Mouse (Mus musculus) cerebellum, adult 2 months (tissue): ENCODE measurements around the gene Hist1h1c. TPM values are rescaled to one million over a fixed set of nuclear protein-coding genes. Genes with fewer than 3 reads are reported as not detected.

ENCODE experiments used
- DNase-seq, 2 experiments: peaks; one replicate each; pipeline ENCODE4 v3.0.0; 2021
- H3K27ac ChIP-seq: fragments of 200-500 bp; 2 replicates; pipeline ENCODE4 v1.5.1; 2012; ENCODE audit warnings: low read length, control low read depth, inconsistent platforms; ENCODE audit not compliant: insufficient read depth
- H3K27me3 ChIP-seq: fragments of 200-500 bp; 2 replicates; pipeline ENCODE4 v1.6.1; 2012; ENCODE audit warnings: inconsistent platforms, mild to moderate bottlenecking, low read length, moderate library complexity; ENCODE audit not compliant: control insufficient read depth, insufficient read depth
- H3K4me1 ChIP-seq: fragments of 200-500 bp; 2 replicates; pipeline ENCODE4 v1.6.1; 2011; ENCODE audit warnings: low read length; ENCODE audit not compliant: control insufficient read depth, insufficient read depth
- H3K4me3 ChIP-seq: fragments of 200-500 bp; replicated peaks from 2 replicates; pipeline ENCODE3; 2011; ENCODE audit warnings: mild to moderate bottlenecking, low read depth, low read length, control low read depth; ENCODE audit not compliant: insufficient read depth
- CTCF ChIP-seq: fragments of 200-500 bp; IDR thresholded peaks from 2 replicates; pipeline ENCODE4 v1.5.1; 2011; ENCODE audit warnings: low read depth, mild to moderate bottlenecking, control low read depth, low read length, moderate library complexity, borderline replicate concordance; ENCODE audit not compliant: insufficient read depth
- POLR2A ChIP-seq: fragments of 200-500 bp; IDR thresholded peaks from 2 replicates; pipeline ENCODE4 v1.6.1; 2011; ENCODE audit warnings: low read length, control low read depth, borderline replicate concordance; ENCODE audit not compliant: insufficient read depth
- WGBS: fragments of 180-500 bp; shearing (Covaris S2); methylation state at CpG from one replicate; pipeline ENCODE4 v1.1.7; 2018; 5-methylcytosine and 5-hydroxymethylcytosine counted together
- polyA plus RNA-seq: library from polyadenylated mRNA; depleted of rRNA; stranded (reverse); fragments of >200 nt; gene quantifications from 2 replicates; pipeline ENCODE4 v1.2.3, GENCODE M21; 2012

The Hist1h1c gene
- polyA plus RNA-seq, 1 experiment: 34.6 TPM

DNA sequence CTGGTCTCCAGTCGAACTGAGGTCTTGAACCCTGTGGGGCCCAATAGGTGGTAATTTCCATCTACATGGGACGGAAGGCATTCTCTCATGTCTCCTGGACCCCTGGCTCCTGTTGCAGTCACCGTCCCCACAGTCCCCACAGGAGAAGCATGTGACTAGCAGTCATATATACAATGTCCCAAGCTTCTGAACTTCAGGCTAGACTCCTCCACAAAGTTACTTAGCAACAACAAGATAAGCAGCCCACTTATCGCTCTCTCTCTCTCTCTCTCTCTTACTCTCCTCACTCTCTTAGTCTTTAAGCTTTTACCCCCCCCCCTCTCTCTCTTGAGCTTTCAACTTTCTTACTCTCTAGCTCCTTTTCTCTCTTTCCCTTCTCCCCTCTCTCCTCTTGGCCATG lies 14.4 kb upstream of the Hist1h1c start:
- Histone ChIP-seq H3K4me3 (no peak overlapping the region), H3K4me1 (no peaks in the 10 kb centered on the region), H3K27ac (no peak overlapping the region), H3K27me3 (no peaks in the 10 kb centered on the region)
- DNase-seq: no peak
- WGBS: 83% methylated on average over 4 of the region's 4 CpGs
- no peak for TF ChIP-seq POLR2A
- TF ChIP-seq CTCF: no peak

- Histone ChIP-seq H3K27me3 (no peaks in the 10 kb centered on the region), H3K27ac (no peak overlapping the region), H3K4me1 (no peaks in the 10 kb centered on the region), H3K4me3 (no peak overlapping the region)
- no peak for TF ChIP-seq CTCF
- no peak for TF ChIP-seq POLR2A
- no peak for DNase-seq
- WGBS: 22% methylated on average over 1 of the region's 1 CpGs
These were observed 13.4 kb upstream of the Hist1h1c start for GRCm38 (mm10) chr13:23725213-23725612.

DNA sequence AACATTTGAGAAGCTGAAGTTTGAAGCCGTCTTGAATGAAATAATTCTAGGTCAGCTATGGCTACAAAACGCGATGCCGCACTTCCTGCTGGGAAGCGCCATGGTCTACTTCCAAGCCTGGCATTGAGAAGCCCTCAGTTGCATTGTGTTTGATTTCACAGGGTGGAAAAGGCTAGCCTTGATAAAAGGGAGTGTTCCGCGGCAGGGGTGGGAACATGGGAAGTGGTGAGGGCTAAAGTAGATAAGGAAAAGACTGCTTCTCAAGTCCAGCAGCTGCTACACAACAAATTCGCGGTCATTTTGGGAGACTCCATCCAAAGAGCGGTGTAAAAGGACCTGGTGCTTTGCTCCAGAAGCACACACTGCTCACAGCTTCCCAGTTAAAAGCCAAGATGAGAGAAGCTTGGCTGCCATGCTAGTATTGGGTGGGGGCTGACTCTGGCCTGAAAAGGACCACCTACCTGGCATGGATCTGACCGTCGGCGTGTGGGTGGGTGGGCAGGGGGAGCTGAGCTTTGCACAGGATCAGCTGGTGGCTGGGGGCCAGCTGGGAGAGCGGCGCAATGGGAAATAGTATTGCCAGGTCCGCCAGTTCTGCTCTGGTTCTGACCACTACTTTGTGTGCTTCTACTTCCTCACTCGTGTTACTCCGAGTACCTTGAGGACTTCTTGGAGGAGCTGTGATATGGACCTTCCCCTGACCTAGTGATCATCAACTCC lies 10.0 kb upstream of the Hist1h1c start:
- Histone ChIP-seq H3K4me1 (no peaks in the 10 kb centered on the region), H3K4me3 (no peak overlapping the region), H3K27me3 (no peaks in the 10 kb centered on the region), H3K27ac (no peak overlapping the region)
- 48% methylated on average over 18 of the region's 18 CpGs for WGBS
- no peak for DNase-seq
- TF ChIP-seq CTCF: no peak
- TF ChIP-seq POLR2A: no peak

- no peak for TF ChIP-seq CTCF
- TF ChIP-seq POLR2A: no peak
- H3K27ac ChIP-seq: no peak overlapping the region
- H3K27me3 ChIP-seq: no peaks in the 10 kb centered on the region
- no peak for DNase-seq
- WGBS: 72% methylated on average over 9 of the region's 9 CpGs
- no peak overlapping the region for H3K4me3 ChIP-seq
- H3K4me1 ChIP-seq: no peaks in the 10 kb centered on the region
These were observed 9.4 kb upstream of the Hist1h1c start for GRCm38 (mm10) chr13:23729192-23729525.

- Histone ChIP-seq H3K4me1 (no peaks in the 10 kb centered on the region), H3K27me3 (no peaks in the 10 kb centered on the region), H3K27ac (no peak overlapping the region), H3K4me3 (no peak overlapping the region)
- 95% methylated on average over 5 of the region's 5 CpGs for WGBS
- TF ChIP-seq CTCF: no peak
- TF ChIP-seq POLR2A: no peak
- DNase-seq: no peak
These were observed 8.9 kb upstream of the Hist1h1c start for GRCm38 (mm10) chr13:23729706-23730105.

GRCm38 (mm10) chr13:23730479-23730878 lies 8.1 kb upstream of the Hist1h1c start:
- TF ChIP-seq CTCF (no peak), POLR2A (no peak)
- Histone ChIP-seq H3K4me3 (no peak overlapping the region), H3K4me1 (no peaks in the 10 kb centered on the region), H3K27ac (no peak overlapping the region), H3K27me3 (no peaks in the 10 kb centered on the region)
- 54% methylated on average over 8 of the region's 8 CpGs for WGBS
- DNase-seq: no peak

GRCm38 (mm10) chr13:23732156-23732804 lies 6.3 kb upstream of the Hist1h1c start:
- DNase-seq: peak in 1 of 2 experiments; percentile 37
- H3K4me1 ChIP-seq: no peaks in the 10 kb centered on the region
- H3K27ac ChIP-seq: no peak overlapping the region
- no peak overlapping the region for H3K4me3 ChIP-seq
- H3K27me3 ChIP-seq: no peaks in the 10 kb centered on the region
- TF ChIP-seq POLR2A (no peak), CTCF (peak; percentile 43; the same call in 1 of the 2 replicates)
- 17% methylated on average over 8 of the region's 8 CpGs for WGBS

GRCm38 (mm10) chr13:23737091-23737490 lies 1.5 kb upstream of the Hist1h1c start:
- DNase-seq: no peak
- TF ChIP-seq CTCF (no peak), POLR2A (no peak)
- no peaks in the 10 kb centered on the region for H3K27me3 ChIP-seq
- H3K4me1 ChIP-seq: no peaks in the 10 kb centered on the region
- WGBS: 91% methylated on average over 5 of the region's 5 CpGs
- no peak overlapping the region for H3K27ac ChIP-seq
- no peak overlapping the region for H3K4me3 ChIP-seq
